Mouse (Mus musculus) Patski (cell line): Measurements from ENCODE around the gene Cog5. TPM values are rescaled to one million over a fixed set of nuclear protein-coding genes. Genes with fewer than 3 reads are reported as not detected.

Source experiments
- ATAC-seq: fragments of 100-300 bp; one replicate; pipeline ENCODE4 v1.8.0; 2021
- CTCF ChIA-PET: fragments of 350-600 bp; sonication (Branson Sonifier 250); formaldehyde crosslinking; loops from one replicate; lab custom pipeline; 2022; ENCODE audit warnings: inconsistent platforms; lab: Charles Lee
- POLR2A ChIA-PET: fragments of 350-600 bp; sonication (Branson Sonifier 250); formaldehyde crosslinking; loops from one replicate; lab custom pipeline; 2022; ENCODE audit warnings: antibody characterized with exemption, inconsistent platforms; lab: Charles Lee
- DNase-seq: peaks from one replicate; pipeline ENCODE4 v3.0.0-alpha.2; 2011; ENCODE audit warnings: low read depth, low spot score
- H3K27me3 ChIP-seq: fragments of 371-371 bp; one replicate; pipeline ENCODE4 v1.5.1; 2021
- CTCF ChIP-seq: fragments of 100-300 bp; IDR thresholded peaks from one replicate; pipeline ENCODE4 v1.5.1; 2021
- in situ Hi-C: fragments of 300-500 bp; cut with MboI; formaldehyde crosslinking; loops from 3 replicates; pipeline ENCODE4 v1.11.1; 2018; ENCODE audit warnings: low pct_unique_long_range_greater_than_20kb, mixed read lengths
- polyA plus RNA-seq: library from polyadenylated mRNA; unstranded; gene quantifications from one replicate; pipeline ENCODE4 v1.2.3, GENCODE M21; 2021

Gene Cog5
- polyA plus RNA-seq, 1 experiment from 2014 or later = 26.9 TPM

DNA sequence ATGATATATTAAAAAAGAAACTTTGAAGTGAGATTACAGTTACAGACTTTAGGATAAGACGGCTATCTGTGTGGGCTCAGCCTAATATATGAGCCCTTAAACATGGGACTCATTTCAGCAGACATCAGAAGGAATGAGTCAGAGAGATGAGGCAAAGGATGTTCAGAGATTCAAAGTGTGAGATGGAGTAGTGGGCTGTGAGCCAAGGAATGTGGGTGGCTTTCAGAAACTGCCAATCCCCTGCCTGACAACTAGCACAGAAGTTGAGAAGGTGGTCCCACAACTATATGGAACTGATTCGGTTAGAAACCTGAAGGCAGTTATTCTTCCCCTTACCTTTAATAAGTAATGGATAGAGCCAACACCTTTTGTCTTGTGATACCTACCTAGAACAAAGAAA is 79.9 kb downstream of the Cog5 start:
- POLR2A ChIA-PET = interaction anchor here (0.6 kb wide), 1 partner anchor 21 kb away, joined by 7 read pairs; no protein-coding TSS in a partner anchor
- in situ Hi-C loops = no loop called here
- no peak for ATAC-seq
- no peak for DNase-seq
- CTCF ChIA-PET = no interaction called here
- no peak for TF ChIP-seq CTCF
- no peaks in the 10 kb centered on the region for H3K27me3 ChIP-seq

- ATAC-seq (no peak), DNase-seq (no peak)
- ChIA-PET CTCF (no interaction called here), POLR2A (no interaction called here)
- in situ Hi-C loops = no loop called here
- no peak for TF ChIP-seq CTCF
- H3K27me3 ChIP-seq = no peaks in the 10 kb centered on the region
These were observed 92.6 kb downstream of the Cog5 start for GRCm38 (mm10) chr12:31747301-31747700.

DNA sequence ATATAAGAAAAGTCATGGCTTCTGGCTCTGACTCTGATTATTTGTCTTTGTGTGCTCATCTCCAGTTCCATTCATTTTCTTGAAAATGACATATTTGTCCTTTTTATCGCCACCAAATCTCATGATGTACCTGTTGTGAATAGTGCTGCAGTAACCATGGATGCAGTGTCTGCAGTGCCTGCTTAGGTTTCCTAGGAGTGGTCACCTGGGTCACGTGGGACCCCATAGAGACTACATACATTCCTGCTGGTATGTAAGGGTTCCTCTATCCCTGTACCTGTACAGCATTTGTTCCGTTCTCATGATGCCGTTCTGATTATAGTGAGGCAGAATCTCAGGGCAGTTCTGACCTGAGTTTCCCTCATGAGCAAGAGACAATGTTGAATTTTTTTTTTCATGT is 95.2 kb downstream of the Cog5 start:
- no peak for ATAC-seq
- CTCF ChIA-PET = no interaction called here
- in situ Hi-C loops = no loop called here

GRCm38 (mm10) chr12:31754465-31754864 is 99.8 kb downstream of the Cog5 start:
- ATAC-seq = no peak
- no peaks in the 10 kb centered on the region for H3K27me3 ChIP-seq
- TF ChIP-seq CTCF = no peak
- ChIA-PET POLR2A (interaction anchor here (1.0 kb wide), 1 partner anchor 43 kb away, joined by 3 read pairs; no protein-coding TSS in a partner anchor), CTCF (no interaction called here)
- in situ Hi-C loops = no loop called here
- DNase-seq = no peak

More for the DNA sequence above, 95.2 kb downstream of the Cog5 start:
- POLR2A ChIA-PET = no interaction called here
- no peaks in the 10 kb centered on the region for H3K27me3 ChIP-seq
- TF ChIP-seq CTCF = no peak
- DNase-seq = no peak

DNA sequence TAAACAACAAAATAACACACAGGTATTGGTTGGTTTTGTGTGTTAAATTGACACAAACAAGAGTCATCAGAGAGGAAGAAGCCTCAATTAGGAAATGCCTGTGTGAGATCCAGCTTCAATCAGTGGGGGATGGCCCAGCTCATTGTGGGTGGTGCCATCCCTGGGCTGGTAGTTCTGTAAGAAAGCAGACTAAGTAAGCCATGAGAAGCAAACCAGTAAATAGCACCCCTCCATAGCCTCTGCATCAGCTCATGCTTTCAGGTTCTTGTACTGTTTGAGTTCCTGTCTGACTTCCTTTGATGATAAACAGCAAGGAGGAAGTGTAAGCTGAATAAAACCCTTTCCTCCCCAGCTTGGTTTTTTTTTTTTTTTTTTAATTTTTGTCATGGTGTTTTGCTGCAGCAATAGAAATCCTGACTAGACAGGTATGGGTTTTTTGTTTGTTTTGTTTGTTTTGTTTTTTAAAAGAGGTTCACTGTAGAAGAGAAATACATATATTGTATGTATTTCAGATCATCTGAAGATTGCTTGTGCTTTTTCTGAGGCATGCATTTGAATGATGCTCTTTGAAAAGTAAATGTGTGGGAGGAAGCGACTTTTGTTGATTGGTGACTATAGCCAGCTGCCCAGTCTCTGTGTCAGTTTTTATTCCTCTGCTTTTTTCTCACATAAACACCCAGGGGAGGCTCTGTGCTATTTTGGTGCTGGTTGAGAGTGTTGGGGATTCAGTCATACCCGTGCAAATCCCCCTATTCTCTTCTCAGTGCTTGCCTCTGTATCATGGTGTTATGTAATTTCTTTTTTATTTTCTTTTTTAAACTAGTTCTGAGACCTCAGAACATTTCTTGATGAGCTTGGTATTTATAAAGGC is 101.5 kb downstream of the Cog5 start:
- ATAC-seq = no peak
- DNase-seq = no peak
- no peak for TF ChIP-seq CTCF
- in situ Hi-C loops = no loop called here
- CTCF ChIA-PET = no interaction called here
- H3K27me3 ChIP-seq = no peaks in the 10 kb centered on the region
- POLR2A ChIA-PET = no interaction called here

- POLR2A ChIA-PET = no interaction called here
- H3K27me3 ChIP-seq = no peaks in the 10 kb centered on the region
- TF ChIP-seq CTCF = no peak
- in situ Hi-C loops = no loop called here
- no peak for ATAC-seq
- DNase-seq = no peak
- CTCF ChIA-PET = no interaction called here
These were observed 118.9 kb downstream of the Cog5 start for GRCm38 (mm10) chr12:31773612-31774011.

DNA sequence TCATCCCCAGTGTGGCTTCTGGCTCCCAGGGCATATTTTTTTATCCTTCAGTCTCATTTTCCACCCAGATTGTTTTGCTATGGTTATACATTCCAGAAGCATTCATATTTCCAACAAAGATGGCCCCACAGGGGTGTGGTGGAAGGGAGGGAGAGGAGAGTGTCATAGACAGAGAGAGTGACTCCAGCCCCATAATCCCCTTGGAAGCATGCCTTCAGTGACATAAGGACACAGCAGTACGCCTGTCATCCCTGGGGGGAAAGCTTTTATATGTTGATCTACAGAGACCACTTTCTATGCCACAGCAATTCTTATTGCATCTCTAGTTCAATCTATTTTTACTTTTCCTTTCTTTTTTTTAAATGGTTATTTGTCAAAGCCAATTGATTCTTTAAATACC is 129.6 kb downstream of the Cog5 start:
- ATAC-seq (no peak), DNase-seq (no peak)
- TF ChIP-seq CTCF = no peak
- in situ Hi-C loops = no loop called here
- no peaks in the 10 kb centered on the region for H3K27me3 ChIP-seq
- ChIA-PET POLR2A (no interaction called here), CTCF (no interaction called here)

DNA sequence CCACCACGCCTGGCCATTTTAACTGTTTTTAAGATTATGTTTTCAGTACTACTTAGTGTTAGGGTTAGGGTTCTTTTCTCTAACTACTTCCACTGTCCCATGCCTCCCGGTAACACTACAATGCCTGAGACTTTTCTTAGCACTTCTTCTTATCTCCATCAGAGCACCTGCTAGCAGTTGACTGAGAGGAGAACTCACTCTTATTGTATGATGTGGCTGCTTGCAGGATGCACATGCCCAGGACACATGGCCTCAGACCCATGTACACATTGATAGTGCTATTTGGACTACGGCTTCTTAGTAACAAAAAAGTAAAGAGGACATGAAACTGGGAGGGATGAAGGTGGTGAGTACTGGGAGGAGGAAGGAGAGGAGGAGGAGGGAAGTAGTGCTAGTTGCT is 133.9 kb downstream of the Cog5 start:
- no peak for DNase-seq
- no peak for TF ChIP-seq CTCF
- no peaks in the 10 kb centered on the region for H3K27me3 ChIP-seq
- ChIA-PET CTCF (no interaction called here), POLR2A (no interaction called here)
- in situ Hi-C loops = no loop called here
- ATAC-seq = no peak

GRCm38 (mm10) chr12:31806410-31807154 is 151.9 kb downstream of the Cog5 start:
- TF ChIP-seq CTCF = no peak
- in situ Hi-C loops = no loop called here
- DNase-seq (no peak), ATAC-seq (no peak)
- ChIA-PET POLR2A (no interaction called here), CTCF (no interaction called here)
- H3K27me3 ChIP-seq = no peaks in the 10 kb centered on the region

DNA sequence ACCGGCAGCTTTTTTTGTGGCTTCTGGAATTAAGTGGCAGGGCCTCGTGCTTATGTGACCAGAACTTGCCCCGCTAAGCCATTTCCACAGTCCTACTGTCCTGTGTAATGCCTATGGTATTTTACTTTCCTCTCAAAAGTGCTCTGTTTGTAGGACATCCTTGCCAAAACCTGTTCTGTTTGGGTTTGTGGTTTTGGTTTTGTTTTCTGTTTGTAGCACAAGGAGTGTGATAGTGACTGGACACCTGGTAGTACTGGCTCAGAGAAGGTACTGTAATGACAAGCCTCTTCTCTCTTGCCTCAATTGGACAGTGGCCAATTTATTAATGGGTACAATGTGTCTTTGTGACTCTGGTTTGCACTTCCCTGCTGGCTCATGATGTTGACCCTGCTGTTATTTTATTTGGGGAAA is 163.4 kb downstream of the Cog5 start:
- TF ChIP-seq CTCF = no peak
- no peak for DNase-seq
- no peak for ATAC-seq
- in situ Hi-C loops = no loop called here
- POLR2A ChIA-PET = no interaction called here
- no peaks in the 10 kb centered on the region for H3K27me3 ChIP-seq
- CTCF ChIA-PET = no interaction called here

GRCm38 (mm10) chr12:31819096-31819495 is 164.4 kb downstream of the Cog5 start:
- ATAC-seq = no peak
- TF ChIP-seq CTCF = no peak
- H3K27me3 ChIP-seq = no peaks in the 10 kb centered on the region
- no peak for DNase-seq
- in situ Hi-C loops = no loop called here
- CTCF ChIA-PET = no interaction called here
- POLR2A ChIA-PET = no interaction called here
